Mouse (Mus musculus) splenic B cell, adult 2 months (primary cell): ENCODE measurements around the gene Olfr619.

Experiments used
- DNase-seq: peaks from one replicate; pipeline ENCODE4 v3.0.0-alpha.2; 2011; ENCODE audit warnings: low read depth, low spot score
- H3K27me3 ChIP-seq: 2 replicates; pipeline ENCODE4 v1.6.1; 2012; ENCODE audit warnings: mild to moderate bottlenecking, low read length, moderate library complexity, mixed read lengths; ENCODE audit not compliant: control insufficient read depth, poor library complexity, insufficient read depth, severe bottlenecking
- H3K36me3 ChIP-seq: 2 replicates; pipeline ENCODE4 v1.6.1; 2012; ENCODE audit warnings: mild to moderate bottlenecking, low read length, moderate library complexity, mixed read lengths; ENCODE audit not compliant: control insufficient read depth, poor library complexity, insufficient read depth, severe bottlenecking

Gene Olfr619

GRCm38 (mm10) chr7:103600275-103600674 is at the start of gene Olfr619:
Gene Olfr619 (plus strand): TSS chr7:103600575.
- Histone ChIP-seq H3K36me3 (no peaks in the 10 kb centered on the region), H3K27me3 (no peaks in the 10 kb centered on the region)
- no peak for DNase-seq

- H3K27me3 ChIP-seq: no peaks in the 10 kb centered on the region
- DNase-seq: no peak
- no peaks in the 10 kb centered on the region for H3K36me3 ChIP-seq
These were observed 44.6 kb upstream of the Olfr619 start, which contains the start of gene Olfr615 for GRCm38 (mm10) chr7:103555779-103556178. Gene Olfr615 (plus strand): TSS chr7:103556079.

GRCm38 (mm10) chr7:103569043-103569442 is 31.3 kb upstream of the Olfr619 start, which contains the start of gene Olfr616:
Gene Olfr616 (minus strand): TSS chr7:103569143.
- no peaks in the 10 kb centered on the region for H3K36me3 ChIP-seq
- DNase-seq: no peak
- 0 out of 2 replicates have a peak, but pooled peaks cover 2% of the 10 kb centered on the region for H3K27me3 ChIP-seq

- H3K36me3 ChIP-seq: no peaks in the 10 kb centered on the region
- no peak for DNase-seq
- 0 out of 2 replicates have a peak, but pooled peaks cover 2% of the 10 kb centered on the region for H3K27me3 ChIP-seq
These were observed 27.6 kb upstream of the Olfr619 start, which contains the start of gene Olfr617 for GRCm38 (mm10) chr7:103572761-103573160. Gene Olfr617 (plus strand): TSS chr7:103573061.

GRCm38 (mm10) chr7:103589803-103590202 is 10.6 kb upstream of the Olfr619 start, which contains the start of gene Olfr618:
Gene Olfr618 (plus strand): TSS chr7:103590103.
- Histone ChIP-seq H3K36me3 (no peaks in the 10 kb centered on the region), H3K27me3 (no peaks in the 10 kb centered on the region)
- DNase-seq: no peak

- no peaks in the 10 kb centered on the region for H3K27me3 ChIP-seq
- DNase-seq: no peak
These were observed 7.0 kb downstream of the Olfr619 start for GRCm38 (mm10) chr7:103607425-103607824.

GRCm38 (mm10) chr7:103612434-103612833 is 12.1 kb downstream of the Olfr619 start, which contains the start of gene Olfr620:
Gene Olfr620 (minus strand): TSS chr7:103612534.
- Histone ChIP-seq H3K27me3 (no peaks in the 10 kb centered on the region), H3K36me3 (no peaks in the 10 kb centered on the region)
- no peak for DNase-seq

More at GRCm38 (mm10) chr7:103607425-103607824, 7.0 kb downstream of the Olfr619 start:
- no peaks in the 10 kb centered on the region for H3K36me3 ChIP-seq

GRCm38 (mm10) chr7:103636795-103637194 is 36.4 kb downstream of the Olfr619 start:
- Histone ChIP-seq H3K27me3 (no peaks in the 10 kb centered on the region), H3K36me3 (no peaks in the 10 kb centered on the region)
- no peak for DNase-seq

GRCm38 (mm10) chr7:103642602-103643001 is 42.2 kb downstream of the Olfr619 start, which contains the start of gene Olfr622:
Gene Olfr622 (minus strand): TSS chr7:103642702.
- H3K27me3 ChIP-seq: no peaks in the 10 kb centered on the region
- no peaks in the 10 kb centered on the region for H3K36me3 ChIP-seq
- DNase-seq: no peak

- Histone ChIP-seq H3K27me3 (no peaks in the 10 kb centered on the region), H3K36me3 (no peaks in the 10 kb centered on the region)
- no peak for DNase-seq
These were observed 43.7 kb downstream of the Olfr619 start for GRCm38 (mm10) chr7:103644070-103644469.
